Mouse (Mus musculus): ENCODE measurements around the gene Fam89a. TPM values are rescaled to one million over a fixed set of nuclear protein-coding genes. Genes with fewer than 3 reads are reported as not detected.

The Fam89a gene
- total RNA-seq, 2 experiments from 2014 or later, result 0.25 to 0.37 TPM

DNA sequence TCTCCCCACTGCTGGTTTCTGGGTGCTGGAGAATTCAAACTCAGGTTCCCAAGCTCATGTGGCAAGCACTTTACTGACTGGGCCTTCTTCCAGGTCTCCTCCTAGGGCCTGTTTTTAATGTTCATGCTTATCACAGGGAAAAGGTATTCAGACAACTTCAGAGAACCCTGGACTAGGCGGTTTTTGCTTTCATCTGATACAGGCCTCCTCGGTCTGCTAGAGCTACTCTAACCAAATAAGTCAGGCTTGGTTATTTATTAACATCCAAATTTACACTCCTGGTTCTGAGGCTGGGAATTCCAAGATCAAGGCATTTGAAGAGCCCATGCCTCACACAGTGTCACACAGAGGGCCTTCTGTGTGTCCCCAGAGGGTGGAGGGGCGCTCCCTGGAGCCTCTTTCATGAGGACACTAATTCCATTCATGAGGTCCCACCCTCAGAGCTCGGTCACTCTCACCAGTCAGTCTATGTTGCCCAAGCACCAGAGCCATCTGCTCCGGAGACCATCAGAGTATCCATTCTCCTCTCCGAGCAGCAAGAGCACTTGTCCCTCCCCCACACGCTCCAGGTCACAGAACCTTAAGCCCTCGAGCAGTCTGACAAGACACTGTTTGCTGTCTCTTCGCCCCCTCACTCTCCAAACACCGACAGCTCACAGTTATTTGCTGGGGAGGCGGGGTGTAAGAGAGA, 2.6 kb upstream of the Fam89a start:
- peak; percentile 23 to 37 for DNase-seq (ENCODE audit: low spot score in 2 of 2)

DNA sequence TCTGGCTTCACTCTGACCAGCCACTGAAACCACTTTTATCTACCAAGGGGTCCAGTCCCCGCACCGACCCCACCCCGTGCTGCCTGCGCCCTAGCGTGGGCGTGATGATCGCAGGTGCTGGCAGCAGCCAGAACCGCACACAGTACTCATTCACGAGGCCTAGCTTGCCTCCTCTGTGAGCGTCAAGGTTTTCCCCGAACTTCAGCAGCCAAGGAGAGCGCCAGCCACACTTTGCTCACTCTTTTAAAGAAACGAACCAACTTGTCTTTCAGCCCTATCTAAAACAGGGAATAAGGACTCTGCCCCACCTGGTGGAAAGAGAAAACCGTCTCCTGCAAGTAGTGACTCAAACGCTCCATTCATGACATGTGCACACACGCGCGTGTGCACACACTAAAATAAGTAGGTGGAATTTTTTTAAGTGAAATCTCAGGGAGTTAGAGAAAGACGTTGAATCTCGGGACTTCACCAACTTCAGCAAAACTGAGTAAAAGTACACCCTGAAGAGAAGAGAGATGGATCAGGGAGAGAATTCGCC, 762 bp upstream of the Fam89a start:
- no peak for DNase-seq (ENCODE audit: low spot score in 2 of 2)

DNA sequence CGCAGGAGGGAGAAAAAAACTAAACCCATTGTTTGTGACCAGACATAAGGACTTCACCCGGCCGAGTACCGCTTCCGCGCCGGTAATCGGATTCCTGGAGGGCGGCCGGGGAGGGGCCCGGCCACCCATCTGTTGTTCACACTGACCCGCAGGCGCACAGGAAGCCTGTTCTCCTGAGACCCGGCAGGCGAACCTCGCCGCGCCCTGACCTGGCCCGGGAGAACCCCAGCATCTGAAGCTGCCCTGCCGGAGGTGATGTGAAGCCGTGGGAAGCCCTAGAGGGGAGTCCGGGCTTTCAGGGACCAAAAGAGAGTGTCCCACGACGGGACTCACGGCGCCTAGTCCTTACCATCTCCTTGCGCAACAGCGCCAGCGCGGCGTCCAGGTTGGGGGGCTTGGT, 441 bp downstream of the Fam89a start:
- no peak for DNase-seq (ENCODE audit: low spot score in 2 of 2)

DNA sequence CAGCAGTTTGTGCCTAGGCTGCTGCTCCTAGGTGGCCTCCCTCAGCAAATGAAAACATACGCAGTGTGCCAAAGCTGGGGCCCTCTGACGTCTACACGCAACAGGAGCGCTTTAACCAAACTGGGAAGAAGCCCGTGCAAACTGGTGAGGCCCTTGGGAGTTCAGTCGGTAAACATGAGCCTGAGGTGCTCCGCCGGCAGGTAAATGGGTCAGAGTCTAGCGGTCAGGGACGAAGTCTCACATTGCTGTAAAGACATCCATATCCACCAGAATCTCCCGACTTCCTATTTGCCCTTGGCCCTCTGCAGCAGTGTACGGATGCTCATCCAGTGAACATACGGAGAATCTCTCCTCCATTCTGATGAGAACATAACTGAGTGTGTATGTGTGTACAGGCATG, 5.0 kb downstream of the Fam89a start:
- no peak for DNase-seq (ENCODE audit: low spot score in 2 of 2)

DNA sequence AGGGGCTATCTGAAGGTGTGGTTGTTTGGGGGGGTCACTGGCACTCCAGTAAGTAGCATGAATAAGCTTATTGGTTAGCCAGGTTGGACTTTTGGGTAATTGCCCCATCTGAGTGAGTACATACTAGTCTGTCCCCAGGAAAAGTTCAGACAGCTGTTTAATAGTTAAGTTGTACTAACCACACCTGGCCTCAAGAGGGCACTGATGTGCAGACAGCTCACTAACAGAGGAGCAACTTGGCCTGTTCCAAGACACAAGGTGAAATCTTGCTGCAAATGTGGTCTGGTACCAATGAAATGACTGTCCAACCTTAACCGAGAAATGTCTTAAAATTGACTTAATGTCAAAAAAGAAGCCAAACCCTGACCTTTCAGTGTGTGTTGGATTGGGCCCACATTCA, 12.4 kb downstream of the Fam89a start:
- DNase-seq (ENCODE audit: low spot score in 2 of 2), result no peak

DNA sequence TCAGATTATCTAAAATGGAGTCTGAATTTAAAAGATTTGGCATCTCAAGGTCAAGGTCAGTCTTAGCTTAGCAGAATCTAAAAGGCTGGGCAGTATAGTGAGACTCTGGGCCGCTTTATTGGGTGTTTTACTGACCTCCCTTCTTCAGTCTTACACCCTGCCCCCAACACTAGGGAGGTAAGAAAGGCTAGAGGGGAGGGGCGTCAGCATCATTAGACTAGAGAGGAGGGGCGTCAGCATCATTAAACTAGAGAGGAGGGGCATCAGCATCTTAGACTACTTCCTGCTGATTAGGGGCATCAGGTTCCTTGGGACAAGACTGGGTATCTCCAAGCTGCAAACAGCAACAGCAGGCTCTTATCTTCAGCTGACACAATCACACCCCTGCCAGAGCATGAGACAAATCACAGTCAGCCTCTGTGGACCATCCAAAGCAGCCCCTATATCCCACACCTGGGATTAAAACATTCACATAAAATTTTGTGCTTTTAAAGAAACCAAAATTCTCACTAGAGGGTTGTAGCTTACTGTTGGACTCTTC, 16.2 kb downstream of the Fam89a start:
- no peak for DNase-seq (ENCODE audit: low spot score in 2 of 2)

DNA sequence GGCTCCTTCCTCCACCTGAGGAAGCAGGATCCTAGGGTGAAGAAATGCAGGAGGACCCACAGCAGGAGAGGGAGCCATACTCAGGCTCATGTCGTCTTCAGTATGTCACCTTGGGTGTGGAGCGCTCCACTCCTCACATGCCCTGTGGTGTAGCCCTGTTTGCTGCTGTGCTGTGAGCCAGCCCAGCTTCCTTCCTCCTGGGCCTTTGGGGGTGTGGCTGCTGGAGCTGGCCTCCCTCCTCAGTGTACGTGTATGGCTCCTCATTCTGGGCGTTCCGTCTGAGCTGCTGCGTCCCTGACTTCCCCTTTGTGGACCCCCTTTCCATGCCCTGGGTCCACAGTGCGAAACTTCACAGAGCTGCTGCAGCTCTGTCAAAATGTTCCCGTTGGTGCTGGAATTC, 18.8 kb downstream of the Fam89a start:
- no peak for DNase-seq (ENCODE audit: low spot score in 2 of 2)

DNA sequence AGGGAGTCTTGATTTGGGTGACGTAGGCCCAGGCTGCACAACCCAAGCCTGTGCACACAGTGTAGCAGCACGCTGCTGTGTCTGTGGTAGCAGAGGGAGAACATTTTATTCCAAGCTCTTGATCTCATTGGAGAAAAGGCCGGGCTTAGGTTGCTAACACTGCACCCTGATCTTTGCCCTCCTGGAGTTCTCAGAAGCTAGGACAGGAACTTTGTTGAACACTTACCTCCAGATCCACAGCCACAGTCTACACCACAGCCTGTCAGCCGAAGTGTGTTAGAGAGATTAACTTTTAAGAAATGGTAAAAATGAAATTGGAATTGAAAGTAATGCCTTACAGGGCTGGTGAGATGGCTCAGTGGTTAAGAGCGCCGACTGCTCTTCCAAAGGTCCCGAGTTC, 27.3 kb downstream of the Fam89a start:
- no peak for DNase-seq (ENCODE audit: low spot score in 2 of 2)

DNA sequence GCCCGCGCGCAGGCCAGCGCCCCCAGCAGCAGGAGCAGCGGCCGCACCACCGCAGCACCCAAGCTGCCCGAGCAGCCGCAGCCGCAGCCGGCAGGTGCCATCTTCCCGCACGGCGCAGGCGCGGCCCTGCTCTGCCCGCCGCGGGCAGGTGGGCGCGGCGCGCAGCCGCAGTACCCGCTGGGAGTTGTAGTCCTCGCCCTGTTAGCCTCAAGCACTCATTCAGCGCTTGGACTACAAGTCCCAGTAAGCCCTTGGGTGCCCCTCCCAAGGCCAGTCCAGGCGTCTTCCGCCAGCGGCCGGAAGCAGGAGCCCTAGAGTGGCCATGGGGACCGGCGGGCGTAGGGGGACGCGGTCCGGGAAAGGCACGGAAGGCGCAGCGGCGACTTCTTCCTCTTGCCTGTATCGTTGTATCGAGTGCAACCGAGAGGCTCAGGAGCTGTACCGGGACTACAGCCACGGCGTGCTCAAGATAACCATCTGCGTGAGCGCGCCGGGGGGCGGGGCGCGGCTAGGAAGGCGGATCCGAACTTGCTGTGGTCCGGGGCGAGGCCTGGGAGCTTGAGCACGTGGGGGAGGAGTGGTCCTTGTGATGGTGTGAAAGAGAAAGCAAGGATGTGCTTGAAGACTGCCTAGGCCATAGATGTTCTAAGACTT, 29.6 kb downstream of the Fam89a start, which contains the start of the genes Ttc13 and Arv1:
Gene Ttc13 (minus strand): TSS at position 122 of the 654 bp plus-strand sequence.
Gene Arv1 (plus strand): TSS at position 278 of the 654 bp plus-strand sequence.
- DNase-seq (ENCODE audit: low spot score in 2 of 2), result peak; percentile 91 to 94

DNA sequence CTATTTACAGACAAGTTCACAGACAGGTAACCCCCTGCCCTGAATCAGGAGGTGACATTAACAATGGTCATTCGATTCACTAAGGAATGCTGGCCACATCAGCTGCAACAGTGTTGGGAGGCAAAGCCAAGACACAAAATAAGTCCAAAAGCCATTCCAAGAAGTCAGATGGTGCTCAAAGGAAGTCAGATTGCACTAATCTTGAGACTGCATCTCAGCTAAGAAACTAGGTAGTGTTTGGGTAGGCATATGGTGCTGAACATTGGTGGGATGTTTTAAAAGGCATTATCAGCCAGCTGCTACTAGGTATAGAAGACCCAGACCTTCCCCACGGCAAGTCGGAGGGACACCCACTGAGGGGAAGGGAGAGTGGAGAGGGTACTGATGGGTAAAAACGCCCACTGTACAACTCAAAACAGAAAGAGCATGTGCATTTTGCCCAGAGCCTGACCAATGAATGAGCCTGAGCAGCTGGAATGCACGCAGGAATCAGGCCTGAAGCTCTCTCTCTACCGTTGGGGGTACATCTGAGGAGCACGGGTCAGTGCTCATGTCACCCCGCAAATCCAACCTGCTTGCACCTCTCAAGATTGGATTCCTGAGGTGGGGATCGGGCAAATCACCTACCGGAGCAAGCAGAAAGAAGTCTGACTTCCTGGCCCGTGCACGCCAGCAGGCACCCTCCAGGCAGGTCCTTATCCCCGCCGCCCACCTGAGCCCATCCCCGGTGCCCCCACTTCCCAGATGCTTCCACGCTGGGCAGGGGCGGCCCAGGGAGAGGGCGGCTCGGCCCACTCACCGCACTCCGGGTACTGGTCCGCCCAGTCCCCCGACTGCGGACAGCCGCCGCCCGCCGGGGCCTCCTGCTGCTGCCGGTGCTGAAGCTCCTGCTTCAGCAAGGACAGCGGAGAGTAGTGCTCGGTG, 30.4 kb downstream of the Fam89a start:
- DNase-seq (ENCODE audit: low spot score in 2 of 2), result no peak

DNA sequence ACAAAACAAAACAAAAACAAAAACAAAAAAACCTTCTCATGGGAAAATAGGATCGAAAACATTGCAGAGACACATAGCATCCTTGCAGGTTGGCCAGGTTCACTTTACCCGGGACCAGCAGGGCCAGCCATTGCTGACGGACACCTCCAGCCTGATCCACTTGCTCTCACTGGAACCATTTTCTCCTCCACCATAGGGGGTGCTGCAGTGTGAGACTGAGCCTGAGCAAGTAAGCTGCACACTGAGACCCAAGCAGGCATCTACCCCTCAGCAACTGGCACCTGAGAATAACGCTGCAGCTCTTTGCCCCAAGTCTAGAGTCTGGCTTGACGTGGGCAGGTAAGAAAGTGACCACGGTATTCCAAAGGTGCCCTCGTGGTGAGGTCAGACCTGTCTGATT, 31.5 kb downstream of the Fam89a start:
- DNase-seq (ENCODE audit: low spot score in 2 of 2), result no peak

DNA sequence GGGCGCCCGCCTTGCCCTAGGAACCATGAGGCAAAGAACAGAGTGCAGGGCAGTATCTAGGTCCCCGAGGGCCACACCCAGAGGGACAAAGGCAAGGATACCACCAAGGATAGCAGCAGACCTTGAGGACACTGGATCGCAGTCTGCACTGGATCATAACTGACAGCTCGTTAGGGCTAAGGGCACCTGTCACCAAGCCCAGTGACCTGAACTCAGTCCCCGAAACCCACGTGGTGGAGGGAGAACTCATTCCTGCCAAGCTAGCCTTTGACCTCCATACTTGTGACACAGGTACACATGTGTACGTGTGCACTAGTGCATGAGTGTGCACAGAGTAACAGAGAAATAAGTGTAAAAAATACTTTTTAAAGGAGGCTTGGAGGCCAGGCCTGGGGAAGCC, 35.9 kb downstream of the Fam89a start:
- no peak for DNase-seq (ENCODE audit: low spot score in 2 of 2)

DNA sequence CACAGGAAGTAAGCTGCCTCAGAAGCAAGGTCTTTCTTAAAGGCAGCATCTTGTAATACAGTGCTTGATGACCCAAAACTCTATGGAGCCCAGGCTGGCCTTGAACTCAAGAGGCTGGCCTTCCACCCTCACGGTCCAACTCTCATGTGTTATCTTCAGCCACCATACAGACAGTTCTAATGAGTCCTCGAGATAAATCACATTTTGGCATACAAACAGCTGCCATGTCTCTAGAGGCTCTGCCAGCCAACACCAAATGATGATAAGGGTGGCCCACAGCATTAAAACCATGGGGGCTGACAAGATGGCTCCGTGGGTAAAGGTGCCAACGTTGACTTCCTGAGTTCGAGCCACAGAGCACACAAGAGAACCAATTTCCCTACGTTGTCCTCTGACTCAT, 38.4 kb downstream of the Fam89a start:
- DNase-seq (ENCODE audit: low spot score in 2 of 2), result no peak

DNA sequence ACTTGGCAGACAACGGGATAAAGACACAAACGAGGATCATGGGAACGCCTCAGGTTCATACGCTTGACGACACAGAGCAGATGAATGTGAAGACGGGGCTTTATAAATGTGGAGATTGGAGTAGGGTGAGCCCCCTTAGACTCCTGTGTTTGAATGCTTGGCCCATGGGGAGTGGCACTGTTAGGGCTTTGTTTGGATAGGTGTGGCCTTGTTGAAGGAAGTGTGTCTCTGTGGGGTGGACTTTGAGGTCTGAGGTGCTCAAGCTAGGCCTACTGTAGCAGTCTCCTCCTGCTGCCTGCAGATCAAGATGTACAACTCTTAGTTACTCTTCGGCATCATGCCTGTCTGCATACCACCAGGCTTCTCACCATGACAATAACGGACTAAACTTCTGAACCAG, 45.8 kb downstream of the Fam89a start:
- DNase-seq (ENCODE audit: low spot score in 2 of 2), result no peak

DNA sequence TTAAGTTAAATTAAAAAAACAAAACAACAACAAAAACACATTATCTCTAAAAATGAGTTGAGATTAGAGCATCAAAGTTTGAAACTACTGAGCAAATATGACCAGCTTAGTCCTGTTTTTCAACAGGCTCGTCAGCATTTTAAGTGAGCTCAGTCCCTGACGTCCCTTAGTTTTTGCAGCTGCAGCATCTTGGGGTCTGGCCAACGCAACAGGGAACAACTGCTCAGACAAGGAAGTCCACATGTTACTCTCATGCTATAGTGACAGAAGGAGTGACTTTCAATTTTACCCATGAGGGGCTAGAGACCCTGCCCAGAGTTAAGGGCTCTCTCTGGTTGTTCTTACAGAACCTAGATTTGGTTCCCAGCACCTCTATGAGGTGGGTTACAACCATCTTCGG, 47.3 kb downstream of the Fam89a start:
- no peak for DNase-seq (ENCODE audit: low spot score in 2 of 2)

DNA sequence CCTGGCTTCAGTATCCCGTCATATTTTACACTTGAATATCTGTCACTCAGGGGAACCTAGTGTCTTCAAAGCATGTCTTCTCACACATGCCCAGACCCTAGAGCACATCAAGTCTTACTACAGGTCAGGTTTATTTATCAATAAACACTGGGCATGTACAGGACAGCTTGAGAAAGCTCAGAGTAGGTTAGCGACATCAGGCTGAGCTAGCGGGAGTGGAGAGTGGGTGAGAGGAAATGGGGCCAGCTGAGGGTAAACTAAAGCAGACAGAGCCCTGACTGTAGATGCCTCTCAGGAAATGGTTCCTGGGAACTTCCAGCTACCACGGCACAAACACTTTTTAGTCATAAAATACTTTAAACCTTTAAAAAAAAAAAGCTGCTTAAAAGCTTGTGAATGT, 48.1 kb downstream of the Fam89a start:
- DNase-seq (ENCODE audit: low spot score in 2 of 2), result no peak

DNA sequence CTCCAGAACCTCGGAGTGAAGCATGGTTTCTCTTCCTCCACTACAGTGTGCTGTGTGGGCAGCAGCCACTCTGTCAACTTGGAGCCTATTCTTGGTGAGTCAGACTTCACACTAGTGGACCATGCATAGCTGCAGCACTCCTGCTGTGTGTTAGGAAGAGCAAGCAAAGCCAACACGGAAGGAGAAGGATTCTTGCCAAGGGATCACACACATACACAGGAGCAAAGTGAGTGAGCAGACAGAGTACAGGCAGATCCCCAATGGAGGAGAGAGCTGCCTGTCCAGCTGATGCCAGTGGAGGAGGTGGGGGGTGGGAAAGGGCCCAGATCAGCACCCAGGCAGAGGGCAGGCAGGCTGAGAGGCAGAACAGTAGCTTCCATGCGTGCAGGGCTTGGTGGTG, 49.4 kb downstream of the Fam89a start:
- DNase-seq (ENCODE audit: low spot score in 2 of 2), result no peak

DNA sequence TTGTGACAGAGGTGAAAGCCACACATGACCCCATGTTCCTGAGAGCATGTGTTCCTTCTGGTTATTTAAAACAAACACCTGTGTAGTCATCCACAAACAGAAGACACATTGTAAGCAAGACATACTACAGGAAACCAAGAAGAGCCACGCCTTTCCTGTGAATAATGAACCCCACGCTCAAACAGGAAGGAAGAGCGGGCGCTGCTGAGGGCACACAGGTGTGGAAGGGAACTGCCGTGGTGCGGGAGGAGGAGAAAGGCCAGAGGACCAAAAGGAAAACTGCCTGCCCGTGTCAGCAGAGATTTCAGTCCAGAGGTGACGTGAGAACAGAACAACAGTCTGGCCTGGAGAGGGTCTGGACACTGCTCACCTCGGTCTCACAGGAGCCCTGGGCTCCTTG, 50.6 kb downstream of the Fam89a start:
- no peak for DNase-seq (ENCODE audit: low spot score in 2 of 2)

DNA sequence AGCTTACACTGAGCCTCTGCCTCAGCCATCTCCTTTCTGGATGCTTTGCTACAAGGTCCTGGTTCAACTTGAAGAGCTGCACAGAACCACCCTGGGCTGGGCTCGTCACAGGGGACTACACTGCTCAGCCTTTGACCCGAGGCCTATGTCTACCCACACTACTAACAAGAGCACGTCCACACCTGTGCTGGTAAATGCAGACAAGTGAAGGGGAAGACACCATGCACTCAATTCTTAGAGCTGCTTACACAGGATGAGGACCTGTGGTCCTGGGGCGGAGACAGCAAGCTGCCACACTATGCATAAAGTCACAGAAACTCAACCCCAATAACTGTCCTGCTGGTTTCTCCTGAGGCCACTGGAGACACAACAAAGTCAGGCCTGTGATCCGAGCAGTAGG, 51.4 kb downstream of the Fam89a start:
- DNase-seq (ENCODE audit: low spot score in 2 of 2), result no peak

DNA sequence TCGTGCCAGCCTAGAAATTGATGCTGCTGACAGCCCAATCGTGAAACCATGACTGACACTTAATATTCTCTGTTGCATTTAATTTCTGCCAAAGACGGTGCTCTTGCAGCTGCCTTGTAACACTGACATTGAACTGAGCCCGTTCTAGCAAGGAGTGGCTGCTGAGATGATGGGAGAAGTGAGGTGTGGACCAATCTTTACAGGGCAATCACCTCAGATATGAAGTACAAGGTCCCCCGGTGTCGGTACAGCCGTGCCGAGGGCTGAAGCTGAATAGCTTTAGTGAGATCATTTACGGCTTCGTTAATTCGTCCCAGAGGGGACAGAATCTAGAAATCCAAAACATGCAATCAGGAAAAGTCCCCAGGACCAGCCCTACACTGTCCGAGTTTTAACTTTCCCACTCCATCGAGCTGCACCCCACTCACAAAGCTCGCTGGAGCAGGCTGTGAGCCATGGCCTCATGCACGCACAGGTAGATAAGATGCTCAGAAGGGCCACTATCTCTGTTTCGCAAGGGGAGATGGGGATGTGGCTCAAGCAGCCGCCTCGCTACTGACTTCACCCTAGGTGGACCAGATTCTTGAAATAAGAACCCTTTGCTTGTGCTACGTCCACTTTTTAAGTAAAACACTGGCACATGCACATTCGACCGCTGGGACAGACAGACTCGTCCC, 56.1 kb downstream of the Fam89a start:
- DNase-seq (ENCODE audit: low spot score in 2 of 2), result no peak

DNA sequence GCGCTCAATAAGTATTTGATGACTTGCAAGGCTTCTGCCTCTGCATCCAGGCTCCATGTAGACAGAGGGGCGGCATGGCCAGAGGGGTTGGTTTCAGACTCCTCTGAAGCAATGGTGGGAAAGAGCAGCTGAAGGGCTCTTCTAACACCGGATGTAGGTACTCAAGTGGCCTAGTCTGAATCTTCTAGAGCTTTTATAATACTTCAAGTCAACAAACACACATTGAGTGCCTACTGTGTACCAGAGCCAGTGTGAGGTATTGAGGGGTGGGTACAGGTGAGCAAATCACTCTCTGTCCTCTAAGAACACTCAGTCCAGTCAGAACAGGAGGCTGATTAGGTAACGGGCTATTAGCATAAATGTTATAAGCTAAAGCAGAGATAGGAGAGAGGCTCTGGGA, 59.9 kb downstream of the Fam89a start:
- no peak for DNase-seq (ENCODE audit: low spot score in 2 of 2)

All from layer of hippocampus, postnatal 10 days (tissue).